Mouse (Mus musculus) embryonic fibroblast, embryonic 13.5 days (primary cell): ENCODE results near the gene Gpr176.

Source experiments
- CTCF ChIP-seq: IDR thresholded peaks from 2 replicates; pipeline ENCODE4 v1.5.1; 2011; ENCODE audit warnings: mild to moderate bottlenecking, control low read depth, low read length, moderate library complexity, borderline replicate concordance; ENCODE audit not compliant: insufficient read depth
- POLR2A ChIP-seq: IDR thresholded peaks from 2 replicates; pipeline ENCODE4 v1.6.1; 2011; ENCODE audit warnings: low read depth, mild to moderate bottlenecking, control low read depth, low read length, moderate library complexity

DNA sequence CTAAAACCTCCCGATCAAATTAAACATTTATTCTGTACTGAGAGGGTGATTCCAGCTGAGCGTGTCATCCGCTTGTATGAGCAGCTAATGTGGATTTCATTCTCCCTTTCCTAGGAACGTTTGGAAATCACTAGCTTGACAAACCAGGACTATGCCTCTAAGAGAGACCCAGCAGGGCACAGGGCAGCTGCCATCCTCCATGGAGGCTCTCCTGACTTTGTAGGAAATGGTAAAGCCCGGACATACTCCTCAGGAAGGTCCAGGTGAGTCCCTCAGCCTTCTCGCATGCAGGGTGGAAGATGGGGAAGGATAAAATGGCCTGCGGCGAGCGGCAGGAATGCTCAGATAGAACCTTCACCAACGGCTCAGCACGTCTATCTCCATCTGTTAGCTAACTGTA is 39.6 kb upstream of the Gpr176 start:
- TF ChIP-seq POLR2A (no peak), CTCF (no peak)
